Mouse (Mus musculus): Measurements from ENCODE around the gene Abhd17c.
"Not testable (repeated sequence)": the region's sequence is repeated elsewhere in the genome, so short reads cannot be mapped to it uniquely, and the experiment has no call there.

The Abhd17c gene

DNA sequence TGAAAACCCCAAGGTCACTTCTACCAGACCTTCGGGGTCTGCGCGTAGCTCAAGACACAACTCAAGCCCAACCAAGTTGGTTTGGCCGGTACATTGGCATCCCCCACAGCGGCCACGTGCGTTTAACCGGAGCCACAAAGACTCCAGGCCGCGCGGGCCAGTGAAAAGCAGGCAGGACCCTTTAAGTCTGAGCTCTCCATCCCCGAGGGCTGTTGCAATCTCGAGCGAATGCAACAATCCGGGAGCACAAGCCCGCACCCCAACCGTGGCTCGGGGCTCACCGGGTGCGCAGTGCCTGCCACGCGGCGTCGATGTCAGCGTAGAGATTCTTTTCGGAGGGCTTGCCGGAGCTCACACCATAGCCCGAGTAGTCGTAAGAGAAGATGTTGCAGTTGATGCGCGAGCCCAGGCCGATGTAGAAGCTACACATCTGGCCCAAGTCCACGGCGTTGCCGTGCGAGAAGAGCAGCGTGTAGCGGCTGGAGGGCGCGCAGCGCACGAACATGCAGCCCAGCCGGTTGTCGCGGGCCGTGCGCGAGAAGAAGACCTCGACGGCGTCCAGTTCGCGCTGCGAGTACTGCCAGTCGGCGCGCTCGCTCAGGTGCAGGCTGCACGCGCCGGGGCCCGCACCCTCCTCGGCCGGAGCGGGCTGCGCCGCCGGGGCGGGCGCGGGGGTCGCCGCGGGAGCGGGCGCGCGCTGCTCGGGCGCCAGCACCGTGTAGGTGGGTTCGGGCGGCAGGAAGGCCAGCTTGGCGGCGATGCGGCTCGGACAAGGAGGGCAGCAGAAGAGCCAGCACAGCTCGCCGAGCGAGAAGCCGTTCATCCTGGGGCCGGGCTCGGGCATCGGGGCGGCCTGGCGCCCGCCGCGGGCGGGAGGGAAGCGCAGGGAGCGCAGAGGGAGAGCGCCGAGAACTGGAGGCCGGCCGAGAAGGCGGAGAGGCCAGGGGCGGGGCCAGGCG lies at the start of gene Abhd17c:
Abhd17c (minus strand) TSS at position 893 of the 959 bp plus-strand sequence.
- peak; percentile 45 to 65 for DNase-seq (ENCODE audit: low spot score in 2 of 2)

DNA sequence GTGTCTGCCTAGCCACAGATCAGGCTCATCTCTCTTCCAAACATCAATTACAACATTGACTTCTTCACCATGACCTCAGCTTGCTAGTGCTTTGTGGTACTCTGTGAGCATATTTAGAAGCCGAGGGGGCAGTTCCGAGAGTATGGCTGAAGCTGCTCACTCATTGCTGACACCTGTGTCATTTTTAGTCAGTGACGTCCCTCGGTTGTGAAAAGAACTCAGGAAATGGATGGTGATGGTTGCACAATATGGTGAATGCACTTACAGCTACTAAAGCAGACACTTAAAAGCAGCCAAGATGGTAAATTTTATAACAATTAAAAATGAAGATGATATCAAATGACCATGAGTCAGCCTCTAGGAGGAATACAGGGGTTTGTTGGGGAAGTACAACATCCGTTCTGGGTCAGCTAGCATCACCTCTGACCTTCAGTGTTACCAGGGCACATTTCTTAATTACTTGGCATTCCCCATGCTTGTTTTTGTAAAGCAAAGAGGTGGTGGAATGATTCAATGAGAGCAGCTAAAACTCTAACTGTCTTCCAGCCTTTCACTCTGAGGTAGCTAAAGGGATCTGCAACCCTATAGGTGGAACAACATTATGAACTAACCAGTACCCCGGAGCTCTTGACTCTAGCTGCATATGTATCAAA lies 45.6 kb upstream of the Abhd17c start:
- no peak for DNase-seq (ENCODE audit: low spot score in 2 of 2)

DNA sequence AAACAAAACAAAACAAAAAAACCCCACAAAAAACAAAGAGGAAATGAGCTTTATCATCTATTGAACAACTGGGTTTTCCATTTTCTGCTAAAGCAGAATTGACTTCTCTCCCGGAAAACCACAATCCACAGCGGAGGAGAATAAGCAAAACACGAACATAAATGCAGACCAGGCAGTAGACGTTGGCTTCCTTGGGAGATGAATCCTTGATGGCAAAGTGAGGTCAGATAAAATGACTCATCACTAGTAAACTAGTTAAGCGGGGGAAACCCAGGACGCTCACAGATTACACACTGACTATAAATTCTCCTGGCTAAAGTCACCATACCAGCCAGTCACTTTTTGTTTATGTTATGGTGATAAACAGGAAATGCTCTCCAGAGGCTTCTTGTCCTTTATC lies 44.5 kb upstream of the Abhd17c start:
- no peak for DNase-seq (ENCODE audit: low spot score in 2 of 2)

DNA sequence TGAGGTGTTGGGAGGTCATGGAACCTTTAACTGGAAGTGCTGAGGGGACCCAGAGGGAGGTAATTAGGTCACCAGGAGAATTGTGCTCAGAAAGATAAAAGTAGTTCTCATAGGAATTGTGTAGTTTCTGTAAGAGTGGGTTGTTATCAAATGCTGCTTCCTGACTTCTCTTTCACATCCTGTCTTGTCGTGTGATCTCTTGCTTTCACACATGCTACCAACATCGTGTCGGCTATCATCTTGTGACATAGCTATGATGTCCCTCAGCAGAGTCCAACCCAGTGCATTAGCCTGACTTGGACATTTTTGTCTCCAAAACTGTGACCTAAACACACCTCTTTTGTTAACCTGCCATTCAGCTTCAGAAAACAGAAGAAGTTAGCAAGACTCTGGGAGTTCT lies 40.6 kb upstream of the Abhd17c start:
- DNase-seq (ENCODE audit: low spot score in 2 of 2), result no peak

DNA sequence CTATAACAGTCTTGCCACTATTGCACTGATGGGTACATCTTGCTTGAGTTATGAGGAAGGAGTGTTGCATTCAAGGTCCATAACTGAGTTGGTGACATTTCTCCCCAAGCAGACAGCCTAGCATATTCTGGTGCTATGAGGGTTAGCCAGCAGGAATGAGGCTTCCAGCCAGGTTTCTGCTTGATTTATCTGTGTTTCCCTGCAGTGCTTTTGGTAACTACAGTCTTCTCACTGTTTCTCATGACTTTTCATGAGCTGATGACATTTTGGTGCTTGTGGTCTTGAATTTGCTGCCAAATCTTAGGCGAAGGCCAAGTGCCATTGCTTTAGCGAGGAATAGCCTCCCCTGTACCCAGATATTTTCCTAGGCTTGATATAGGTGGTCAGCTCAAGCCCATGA lies 39.8 kb upstream of the Abhd17c start:
- DNase-seq (ENCODE audit: low spot score in 2 of 2), result no peak

DNA sequence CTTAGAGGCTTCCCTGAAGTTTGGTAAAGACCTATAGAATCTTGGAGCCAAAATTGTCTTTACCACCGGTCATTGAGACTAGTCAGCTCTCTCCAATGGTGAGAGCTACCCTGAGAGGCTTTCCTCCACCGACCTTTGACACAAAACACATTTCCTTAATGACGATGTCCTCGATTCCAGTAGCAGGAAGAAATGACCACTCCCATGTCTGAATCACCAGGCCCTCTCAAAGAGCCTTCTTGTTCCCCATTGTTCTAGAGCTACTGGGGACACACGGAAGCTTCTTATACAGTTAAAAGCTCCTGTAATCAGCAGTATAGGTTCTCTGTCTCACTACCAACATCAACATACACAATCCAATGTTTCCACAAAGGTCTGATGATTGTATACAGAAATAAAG lies 36.5 kb upstream of the Abhd17c start:
- DNase-seq (ENCODE audit: low spot score in 2 of 2), result no peak

DNA sequence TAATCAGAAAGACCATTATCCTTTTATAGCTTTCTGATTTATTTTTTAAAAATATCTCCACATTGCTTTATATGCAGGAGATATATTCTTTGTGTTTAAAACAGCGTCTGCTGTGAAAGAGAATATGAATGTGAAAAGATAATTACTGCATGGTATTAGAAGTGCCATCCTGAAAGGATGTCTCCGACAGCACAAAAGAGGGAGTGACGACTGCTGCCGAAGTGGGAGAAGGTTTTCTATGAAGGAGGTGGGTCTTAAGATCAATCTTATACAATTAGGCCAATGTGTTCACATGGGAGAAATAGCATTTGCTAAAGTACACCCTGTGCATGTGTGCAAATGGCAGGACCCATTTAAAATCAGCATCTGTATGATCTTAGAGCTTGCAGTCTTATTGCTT lies 33.5 kb upstream of the Abhd17c start:
- no peak for DNase-seq (ENCODE audit: low spot score in 2 of 2)

DNA sequence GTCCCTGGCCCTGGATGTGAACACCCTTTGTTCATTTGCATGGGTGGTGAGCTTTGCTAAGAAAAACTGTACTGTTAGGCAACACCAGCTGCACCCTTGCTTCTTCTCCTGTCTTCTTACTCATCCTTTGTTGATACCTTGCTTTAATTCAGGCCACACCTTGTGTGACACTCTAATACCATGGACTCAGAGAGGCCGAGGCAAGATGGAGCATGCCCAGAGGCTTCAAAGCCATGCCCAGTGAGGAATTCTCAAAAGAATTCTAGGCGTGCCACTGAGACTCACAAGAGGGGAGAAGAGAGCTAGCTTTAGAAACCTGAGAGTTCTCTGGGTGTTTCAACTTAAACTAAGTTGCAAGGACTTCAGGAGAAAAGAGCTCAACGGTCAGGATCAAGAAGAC lies 33.0 kb upstream of the Abhd17c start:
- no peak for DNase-seq (ENCODE audit: low spot score in 2 of 2)

DNA sequence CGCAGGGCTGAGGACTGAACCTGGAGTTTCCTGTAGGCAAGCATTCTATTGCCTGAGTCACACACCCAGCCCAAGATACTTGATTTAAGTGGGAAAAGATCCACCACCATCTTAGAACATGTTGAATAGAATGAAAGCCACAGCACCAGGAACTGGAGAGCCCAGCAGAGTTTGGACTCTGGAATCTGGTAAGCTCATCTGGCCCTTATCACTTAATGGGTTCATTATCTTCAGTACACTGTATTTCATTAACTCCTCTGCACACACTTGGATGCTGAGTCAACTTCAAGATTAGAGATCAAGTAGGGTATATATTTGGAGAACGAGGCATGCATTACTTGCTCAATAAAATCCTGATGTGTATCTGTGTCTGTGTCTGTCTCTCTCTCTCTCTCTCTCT lies 27.1 kb upstream of the Abhd17c start:
- DNase-seq (ENCODE audit: low spot score in 2 of 2), result not testable (repeated sequence)

DNA sequence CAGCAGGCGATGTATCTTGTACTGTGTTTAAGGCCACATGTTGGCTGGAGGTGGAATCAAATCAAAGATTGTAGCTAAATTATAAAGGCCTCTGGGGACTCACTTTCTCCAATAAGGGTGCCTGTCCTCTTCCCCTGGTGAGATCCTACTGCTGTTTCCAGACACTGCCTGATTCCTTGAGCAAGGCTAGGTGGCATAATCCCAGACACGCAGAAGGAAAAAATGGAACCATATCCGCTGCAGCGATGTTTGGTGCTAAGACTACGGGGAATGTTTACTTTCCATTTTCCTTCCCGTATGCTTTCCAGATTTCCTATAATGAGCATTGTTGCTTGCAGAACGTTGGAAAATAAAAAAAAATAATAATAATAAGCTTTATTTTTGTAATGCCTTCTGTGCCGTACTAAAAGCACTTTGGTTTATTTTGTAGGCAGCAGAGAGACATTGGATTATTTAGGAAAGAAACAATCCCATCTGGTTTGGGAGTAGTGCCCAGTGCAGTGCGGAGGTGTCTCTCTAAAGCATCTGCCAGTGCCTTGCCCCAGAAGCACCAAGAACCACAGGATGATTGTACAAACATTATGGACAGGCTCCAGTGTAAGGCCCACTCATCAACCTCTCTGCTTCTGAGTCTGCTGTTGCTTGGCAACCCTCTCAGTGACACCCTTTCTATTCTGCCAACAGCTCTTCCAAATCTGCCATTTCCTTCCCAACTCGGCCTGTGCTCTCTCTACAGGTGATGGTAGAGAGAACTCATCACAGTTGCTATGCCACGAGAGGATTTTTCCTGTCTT lies 23.2 kb upstream of the Abhd17c start:
- no peak for DNase-seq (ENCODE audit: low spot score in 2 of 2)

DNA sequence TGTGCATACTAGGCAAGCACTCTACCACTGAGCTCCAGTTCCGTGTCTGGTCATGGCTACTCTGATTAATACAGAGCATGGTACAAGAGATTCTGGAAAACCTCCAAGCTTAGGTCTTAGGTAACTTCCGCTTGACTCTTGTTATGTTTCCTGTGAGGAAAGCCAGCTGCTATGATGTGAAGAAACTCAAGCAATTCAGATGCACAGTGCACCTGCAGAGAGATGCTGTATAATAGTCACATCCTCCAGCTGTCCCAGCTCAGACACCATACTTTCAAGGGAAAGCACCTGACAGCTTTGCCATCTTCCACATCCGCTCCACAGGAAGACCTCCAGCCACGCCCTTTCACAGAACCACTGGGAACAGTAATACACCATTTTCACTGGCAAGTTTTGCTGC lies 21.7 kb upstream of the Abhd17c start:
- no peak for DNase-seq (ENCODE audit: low spot score in 2 of 2)

DNA sequence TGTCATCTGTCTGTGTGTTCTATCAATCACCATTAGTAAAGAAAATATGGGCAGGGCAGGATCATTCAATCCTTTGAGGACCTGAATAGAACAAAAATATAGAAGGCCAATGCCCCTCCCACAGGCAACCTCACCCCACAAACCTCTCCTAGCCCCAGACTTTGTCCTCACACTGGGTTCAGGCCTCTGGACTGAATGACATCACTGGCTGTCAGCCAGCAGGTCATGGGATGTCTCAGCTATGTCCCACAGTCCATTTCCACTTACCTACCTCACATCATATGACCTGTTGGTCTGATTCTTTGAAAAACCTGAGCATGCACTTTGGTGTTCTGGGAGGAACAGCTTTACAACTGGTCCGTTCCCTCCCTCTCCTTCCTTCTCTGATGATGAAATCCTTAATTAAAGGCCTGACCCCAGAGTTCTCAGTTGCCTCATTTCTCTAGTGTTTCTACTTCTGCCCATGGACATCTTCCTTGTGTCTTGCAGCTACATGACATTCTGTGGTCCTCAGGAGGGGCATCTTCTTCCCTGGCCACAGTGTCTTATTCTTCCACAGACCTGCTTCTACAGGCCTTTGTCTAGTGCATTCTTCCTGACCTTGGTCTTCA lies 19.6 kb upstream of the Abhd17c start:
- no peak for DNase-seq (ENCODE audit: low spot score in 2 of 2)

DNA sequence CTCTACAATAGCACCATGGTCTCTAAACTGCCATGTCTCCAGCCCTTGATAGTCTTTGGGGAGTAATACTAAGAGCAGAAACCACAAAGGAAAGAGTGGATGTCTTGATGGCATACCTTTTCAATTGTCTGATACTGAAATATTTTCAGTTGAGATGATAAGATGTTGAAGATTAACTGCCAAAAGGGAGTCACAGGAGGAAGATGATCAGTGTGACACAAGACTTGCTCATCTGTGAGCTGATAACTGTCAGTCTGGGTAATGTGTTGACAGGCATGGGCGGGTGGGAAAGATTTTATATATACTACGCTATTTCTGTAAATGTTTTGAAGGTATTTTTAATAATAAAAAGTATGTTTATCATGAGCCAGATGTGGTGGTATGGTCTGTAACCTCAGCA lies 16.7 kb upstream of the Abhd17c start:
- no peak for DNase-seq (ENCODE audit: low spot score in 2 of 2)

DNA sequence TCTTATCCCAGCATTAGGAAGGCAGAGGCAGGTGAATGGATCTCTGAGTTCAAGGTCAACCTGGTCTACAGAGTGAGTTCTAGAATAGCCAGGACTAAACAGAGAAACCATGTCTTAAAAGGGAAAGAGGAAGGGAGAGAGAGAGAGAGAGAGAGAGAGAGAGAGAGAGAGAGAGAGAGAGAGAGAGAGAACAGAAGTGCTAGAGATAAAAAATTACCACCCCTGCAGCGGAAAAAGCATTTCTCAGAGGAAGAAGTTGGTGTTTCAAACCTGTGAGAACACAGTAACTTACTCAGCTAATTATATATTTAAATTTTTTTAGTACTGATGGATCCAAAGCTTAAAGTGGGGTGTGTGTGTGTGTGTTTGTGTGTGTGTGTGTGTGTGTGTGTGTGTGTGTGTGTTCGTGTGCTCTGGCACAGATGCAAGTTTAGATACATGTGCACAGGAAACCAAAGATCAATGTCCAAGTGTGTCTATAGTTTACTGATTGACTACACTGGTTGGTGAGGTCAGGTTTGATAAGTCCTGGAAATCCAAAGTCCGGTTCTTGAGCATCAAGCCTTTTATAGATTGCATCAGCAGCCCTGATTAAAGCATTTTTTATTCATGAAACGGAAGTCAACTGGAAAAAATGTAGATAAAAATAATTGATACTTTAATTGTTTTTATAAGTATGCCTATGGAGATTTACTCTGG lies 15.2 kb upstream of the Abhd17c start:
- no peak for DNase-seq (ENCODE audit: low spot score in 2 of 2)

DNA sequence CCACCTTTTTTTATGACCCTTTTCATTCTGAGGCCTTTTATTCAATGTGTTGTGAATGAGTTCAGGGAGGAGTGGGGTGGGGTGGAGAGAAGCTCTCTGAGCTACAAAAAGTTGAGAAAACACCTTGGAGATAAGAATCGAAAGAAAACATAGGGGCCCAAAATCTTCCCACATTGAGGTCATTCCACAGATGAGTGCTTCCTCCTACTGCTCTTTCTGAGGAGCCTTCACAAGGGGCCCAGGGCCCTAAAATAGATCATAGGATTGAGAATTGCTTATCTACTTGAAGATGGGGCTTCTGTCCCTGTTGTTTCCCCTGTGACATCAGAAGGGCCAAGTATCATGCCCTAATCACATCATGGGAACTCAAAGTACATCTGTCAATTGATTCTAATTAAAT lies 14.3 kb upstream of the Abhd17c start:
- no peak for DNase-seq (ENCODE audit: low spot score in 2 of 2)

DNA sequence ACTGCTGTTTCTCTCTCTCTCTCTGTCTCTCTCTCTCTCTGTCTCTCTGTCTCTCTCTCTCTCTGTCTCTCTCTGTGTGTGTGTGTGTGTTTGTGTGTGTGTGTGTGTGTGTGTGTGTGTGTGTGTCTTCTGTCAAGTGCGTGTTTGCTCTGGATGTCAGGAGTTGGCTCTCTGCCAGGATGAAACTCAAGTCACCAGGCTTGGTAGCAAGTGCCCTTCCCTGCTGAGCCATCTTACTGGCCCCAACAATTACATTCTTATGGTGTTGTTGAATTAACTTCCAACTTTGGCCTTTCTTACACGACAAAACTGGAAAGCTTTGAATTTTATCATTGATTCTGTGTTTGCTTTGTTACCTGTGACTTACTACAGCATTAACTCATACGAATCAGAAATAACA lies 13.6 kb upstream of the Abhd17c start:
- DNase-seq (ENCODE audit: low spot score in 2 of 2), result no peak

DNA sequence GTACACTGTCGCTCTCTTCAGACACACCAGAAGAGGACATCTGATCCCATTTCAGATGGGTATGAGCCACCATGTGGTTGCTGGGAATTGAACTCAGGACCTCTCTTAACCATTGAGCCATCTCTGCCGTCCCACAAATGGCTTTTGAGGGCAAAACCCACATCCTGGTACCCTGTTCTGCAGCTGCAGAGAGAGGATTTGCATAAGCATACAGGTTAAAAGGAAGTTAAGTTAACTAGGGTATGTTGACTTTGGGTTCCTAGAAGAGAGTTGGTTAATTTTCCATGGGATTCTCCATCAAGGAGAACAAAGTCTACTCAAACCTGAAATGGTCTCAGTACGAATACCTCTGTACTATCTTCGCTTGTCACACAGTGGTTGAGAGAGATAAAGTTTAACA lies 13.2 kb upstream of the Abhd17c start:
- no peak for DNase-seq (ENCODE audit: low spot score in 2 of 2)

DNA sequence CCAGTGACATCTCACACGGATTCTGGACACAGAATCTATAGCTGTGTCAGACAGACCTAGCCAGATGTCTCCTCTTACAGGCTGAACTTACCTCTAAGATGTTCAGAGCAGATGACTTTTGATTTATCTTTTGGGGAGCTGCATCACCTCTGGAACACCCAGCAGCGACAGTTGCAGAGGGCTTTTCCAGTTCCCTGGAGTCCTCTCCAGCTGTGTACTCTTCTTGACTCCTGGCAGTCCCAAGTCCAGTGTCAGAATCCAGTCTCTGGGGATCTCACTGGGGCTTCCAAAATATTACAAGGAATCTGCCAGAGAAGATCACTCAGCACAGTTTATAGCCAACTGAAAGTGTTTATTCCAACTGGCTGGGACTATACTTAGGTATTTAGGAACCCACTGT lies 12.7 kb upstream of the Abhd17c start:
- DNase-seq (ENCODE audit: low spot score in 2 of 2), result no peak

DNA sequence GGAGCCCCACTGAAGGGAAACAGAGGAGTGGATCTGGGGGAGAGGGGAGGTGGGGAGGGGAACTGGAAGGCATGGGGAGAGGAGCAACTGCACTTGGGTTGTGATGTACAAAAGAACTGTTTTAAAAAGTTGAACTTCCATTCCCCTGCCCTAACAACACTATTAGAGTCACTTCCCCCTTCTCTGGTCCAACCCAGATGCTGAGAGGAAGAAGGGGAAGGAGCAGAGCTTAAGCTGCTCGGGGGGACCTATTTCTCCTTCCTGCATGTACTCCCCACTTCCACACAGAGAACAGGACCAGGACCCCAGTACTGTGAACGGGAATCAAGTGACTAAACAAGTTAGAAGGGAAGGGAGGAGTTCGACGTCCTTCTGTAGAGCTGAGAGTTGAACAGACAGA lies 11.9 kb upstream of the Abhd17c start:
- no peak for DNase-seq (ENCODE audit: low spot score in 2 of 2)

DNA sequence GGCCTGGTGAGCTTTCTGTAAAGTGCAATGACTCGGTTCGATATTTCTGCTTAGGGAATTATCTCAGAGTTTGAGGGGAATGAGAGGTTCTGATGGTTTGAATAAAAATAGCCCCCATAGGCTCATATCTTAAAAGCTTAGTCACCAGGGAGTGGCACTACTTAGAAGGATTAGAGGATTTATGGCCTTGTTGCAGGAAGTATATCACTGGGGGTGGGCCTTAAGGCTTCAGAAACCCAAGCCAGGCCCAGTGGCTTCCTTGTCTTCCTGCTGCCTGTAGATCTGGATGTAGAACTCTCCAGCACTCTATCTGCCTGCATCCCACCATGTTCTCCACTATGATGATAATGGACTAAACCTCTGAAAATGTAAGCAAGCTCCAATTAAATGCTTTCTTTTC lies 7.7 kb upstream of the Abhd17c start:
- DNase-seq (ENCODE audit: low spot score in 2 of 2), result no peak

DNA sequence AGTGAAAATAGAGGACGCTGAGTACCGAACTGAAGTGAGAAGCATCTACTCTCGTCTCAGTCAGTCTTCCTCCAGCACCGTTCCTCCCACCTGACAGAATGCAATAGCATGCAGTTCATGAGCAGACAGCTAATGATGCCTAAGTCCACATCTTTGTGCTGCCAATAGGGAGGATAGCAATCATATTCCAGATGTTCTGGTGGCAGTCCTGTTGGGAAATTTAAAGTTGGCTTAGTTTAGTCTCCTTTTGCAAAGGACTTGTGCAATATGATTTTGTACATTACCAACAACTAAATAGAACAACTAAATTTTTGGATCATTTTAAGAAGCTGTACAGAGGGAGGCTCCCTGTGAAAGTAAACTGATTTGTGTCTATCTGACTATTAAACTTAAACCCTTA lies 2.1 kb upstream of the Abhd17c start:
- DNase-seq (ENCODE audit: low spot score in 2 of 2), result no peak

All from urinary bladder, postnatal 4 days (tissue).